Mouse (Mus musculus): ENCODE data around the gene Chchd1.

Chchd1 gene

DNA sequence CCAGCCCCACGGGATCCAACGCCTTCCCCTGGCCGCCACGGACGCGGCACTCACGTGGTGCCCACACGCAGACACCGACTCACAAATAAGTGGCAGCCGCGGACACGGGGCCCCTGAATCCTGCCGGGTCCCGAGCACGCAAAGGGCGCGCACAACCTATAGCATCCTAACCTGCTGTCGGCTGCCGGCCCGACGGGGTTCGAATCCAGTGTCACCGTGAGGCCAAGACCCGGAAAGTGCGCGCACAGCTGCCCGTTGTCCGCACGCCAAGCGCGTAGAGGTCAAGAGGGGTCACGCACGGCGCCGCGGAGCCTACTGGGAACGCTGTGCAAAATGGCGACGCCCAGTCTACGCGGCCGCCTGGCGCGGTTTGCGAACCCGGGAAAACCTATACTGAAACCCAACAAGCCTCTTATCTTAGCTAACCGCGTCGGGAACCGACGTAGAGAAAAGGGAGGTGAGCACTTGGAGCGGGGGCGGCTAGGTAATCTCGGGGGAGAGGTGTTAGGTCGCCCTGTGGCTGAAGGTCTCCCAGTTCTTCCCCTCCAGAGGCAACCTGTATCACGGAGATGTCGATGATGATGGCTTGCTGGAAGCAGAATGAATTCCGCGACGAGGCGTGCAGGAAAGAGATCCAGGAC lies at the start of gene Chchd1:
Gene Chchd1, plus strand, starts transcription at position 266 of the 641 bp plus-strand sequence.
- Histone ChIP-seq H3K4me1 (replicated peaks; ENCODE audit: low read depth, low read length) (peaks cover 44% of the 10 kb centered on the region), H3K9me3 (ENCODE audit: low read length) (no peaks in the 10 kb centered on the region), H3K27me3 (ENCODE audit: insufficient read depth, low read length) (peaks cover 9% of the 10 kb centered on the region), H3K4me3 (replicated peaks; ENCODE audit: low read length) (peak within 1 kb of the TSS; percentile 94), H3K36me3 (ENCODE audit: insufficient read depth, low read length) (peaks cover 51% of the 10 kb centered on the region)
- TF ChIP-seq CTCF (conservative IDR thresholded peaks at IDR 0.05; ENCODE audit: low read length) = no peak
- TF ChIP-seq POU5F1 (IDR thresholded peaks at IDR 0.05; ENCODE audit: borderline replicate concordance, low read length) = no peak
- no peak for TF ChIP-seq NANOG (IDR thresholded peaks at IDR 0.05; ENCODE audit: borderline replicate concordance, low read length)

GRCm38 (mm10) chr14:20654690-20655421 lies 48.0 kb upstream of the Chchd1 start:
- Histone ChIP-seq H3K4me3 (replicated peaks; ENCODE audit: low read length) (no peak overlapping the region), H3K4me1 (replicated peaks; ENCODE audit: low read depth, low read length) (peaks cover 22% of the 10 kb centered on the region), H3K27me3 (ENCODE audit: insufficient read depth, low read length) (peaks cover 3% of the 10 kb centered on the region; the same call in 1 of the 2 replicates), H3K9me3 (ENCODE audit: low read length) (no peaks in the 10 kb centered on the region), H3K36me3 (ENCODE audit: insufficient read depth, low read length) (no peaks in the 10 kb centered on the region)
- TF ChIP-seq NANOG (IDR thresholded peaks at IDR 0.05; ENCODE audit: borderline replicate concordance, low read length) (no peak), POU5F1 (IDR thresholded peaks at IDR 0.05; ENCODE audit: borderline replicate concordance, low read length) (no peak), CTCF (conservative IDR thresholded peaks at IDR 0.05; ENCODE audit: low read length) (no peak)

- Histone ChIP-seq H3K27me3 (ENCODE audit: insufficient read depth, low read length) (peaks cover 3% of the 10 kb centered on the region; the same call in 1 of the 2 replicates), H3K4me1 (replicated peaks; ENCODE audit: low read depth, low read length) (peaks cover 31% of the 10 kb centered on the region), H3K4me3 (replicated peaks; ENCODE audit: low read length) (no peak overlapping the region), H3K36me3 (ENCODE audit: insufficient read depth, low read length) (no peaks in the 10 kb centered on the region), H3K9me3 (ENCODE audit: low read length) (no peaks in the 10 kb centered on the region)
- TF ChIP-seq CTCF (conservative IDR thresholded peaks at IDR 0.05; ENCODE audit: low read length) (no peak), NANOG (IDR thresholded peaks at IDR 0.05; ENCODE audit: borderline replicate concordance, low read length) (no peak), POU5F1 (IDR thresholded peaks at IDR 0.05; ENCODE audit: borderline replicate concordance, low read length) (no peak)
These were observed 47.1 kb upstream of the Chchd1 start for GRCm38 (mm10) chr14:20655731-20656130.

DNA sequence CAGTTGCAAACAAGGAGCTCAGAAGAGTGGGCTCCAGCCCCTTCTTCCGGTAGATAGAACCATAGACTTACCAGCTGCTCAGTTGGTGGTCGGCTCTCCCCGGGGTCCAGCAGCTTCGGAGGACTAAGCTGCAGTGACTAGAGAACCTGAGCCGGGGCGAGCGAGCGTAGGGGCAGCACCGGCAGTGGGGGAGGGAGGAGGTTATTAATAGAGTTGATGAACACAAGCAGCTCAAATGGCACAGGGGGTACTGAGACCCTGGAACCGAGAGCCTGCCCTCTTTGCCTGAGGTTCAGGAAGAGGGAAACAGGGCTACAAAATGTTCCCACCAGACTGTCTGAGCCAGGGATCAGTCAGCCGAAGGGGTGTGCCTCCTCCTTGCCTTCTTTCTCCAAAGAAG lies 46.4 kb upstream of the Chchd1 start, which contains the start of gene Myoz1:
Gene Myoz1, minus strand, starts transcription at position 180 of the 400 bp plus-strand sequence.
- peaks cover 27% of the 10 kb centered on the region for H3K4me1 ChIP-seq (replicated peaks; ENCODE audit: low read depth, low read length)
- no peaks in the 10 kb centered on the region for H3K9me3 ChIP-seq (ENCODE audit: low read length)
- TF ChIP-seq POU5F1 (IDR thresholded peaks at IDR 0.05; ENCODE audit: borderline replicate concordance, low read length) (no peak), CTCF (conservative IDR thresholded peaks at IDR 0.05; ENCODE audit: low read length) (no peak), NANOG (IDR thresholded peaks at IDR 0.05; ENCODE audit: borderline replicate concordance, low read length) (no peak)
- H3K4me3 ChIP-seq (replicated peaks; ENCODE audit: low read length) = no peak within 1 kb of the TSS
- H3K36me3 ChIP-seq (ENCODE audit: insufficient read depth, low read length) = no peaks in the 10 kb centered on the region
- peaks cover 3% of the 10 kb centered on the region; the same call in 1 of the 2 replicates for H3K27me3 ChIP-seq (ENCODE audit: insufficient read depth, low read length)

DNA sequence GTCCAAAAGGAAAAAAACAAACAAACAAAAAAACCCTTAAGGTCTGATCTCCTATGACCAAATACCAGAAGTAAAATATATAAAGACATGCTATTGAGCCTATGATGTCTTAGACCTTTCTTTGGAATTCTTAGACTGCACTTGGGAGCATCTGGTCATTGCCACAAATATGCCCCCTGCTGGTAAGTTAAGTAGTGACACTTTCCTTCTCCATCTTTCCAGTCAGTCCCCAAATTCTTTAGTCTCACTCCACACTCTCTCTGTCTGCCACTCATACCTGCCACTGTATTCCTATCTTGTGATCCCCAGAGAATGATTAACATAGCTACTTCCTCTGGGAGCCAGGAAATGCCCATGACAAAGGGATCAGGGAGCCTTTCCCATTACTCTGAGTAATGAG lies 44.5 kb upstream of the Chchd1 start:
- TF ChIP-seq NANOG (IDR thresholded peaks at IDR 0.05; ENCODE audit: borderline replicate concordance, low read length) = no peak
- TF ChIP-seq CTCF (conservative IDR thresholded peaks at IDR 0.05; ENCODE audit: low read length) = peak; percentile 58
- H3K4me1 ChIP-seq (replicated peaks; ENCODE audit: low read depth, low read length) = peaks cover 41% of the 10 kb centered on the region

DNA sequence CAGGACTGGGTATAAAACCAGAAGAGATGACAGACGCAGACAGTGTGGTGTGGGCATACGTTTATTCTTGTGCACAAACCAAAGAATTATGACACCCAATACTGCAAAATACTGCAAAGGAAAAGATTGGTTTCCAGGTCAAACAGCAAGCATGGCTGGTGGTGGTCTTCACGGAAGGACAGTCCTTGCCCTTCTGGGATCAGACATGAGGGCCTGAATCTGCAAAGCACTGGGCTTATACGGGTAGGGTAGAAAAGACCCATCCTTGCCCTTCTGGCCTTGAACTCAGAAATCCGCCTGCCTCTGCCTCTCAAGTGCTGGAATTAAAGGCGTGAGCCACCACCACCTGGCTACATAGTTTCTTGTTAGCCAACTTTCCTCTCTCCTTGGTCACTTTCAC lies 43.9 kb upstream of the Chchd1 start:
- Histone ChIP-seq H3K9me3 (ENCODE audit: low read length) (no peaks in the 10 kb centered on the region), H3K4me1 (replicated peaks; ENCODE audit: low read depth, low read length) (peaks cover 46% of the 10 kb centered on the region), H3K4me3 (replicated peaks; ENCODE audit: low read length) (no peak overlapping the region), H3K36me3 (ENCODE audit: insufficient read depth, low read length) (no peaks in the 10 kb centered on the region), H3K27me3 (ENCODE audit: insufficient read depth, low read length) (peaks cover 26% of the 10 kb centered on the region)
- TF ChIP-seq CTCF (conservative IDR thresholded peaks at IDR 0.05; ENCODE audit: low read length) = no peak
- TF ChIP-seq NANOG (IDR thresholded peaks at IDR 0.05; ENCODE audit: borderline replicate concordance, low read length) = no peak
- no peak for TF ChIP-seq POU5F1 (IDR thresholded peaks at IDR 0.05; ENCODE audit: borderline replicate concordance, low read length)

More for the DNA sequence above, 44.5 kb upstream of the Chchd1 start:
- Histone ChIP-seq H3K9me3 (ENCODE audit: low read length) (no peaks in the 10 kb centered on the region), H3K4me3 (replicated peaks; ENCODE audit: low read length) (no peak overlapping the region), H3K36me3 (ENCODE audit: insufficient read depth, low read length) (no peaks in the 10 kb centered on the region), H3K27me3 (ENCODE audit: insufficient read depth, low read length) (peaks cover 22% of the 10 kb centered on the region)

- H3K4me1 ChIP-seq (replicated peaks; ENCODE audit: low read depth, low read length) = peaks cover 54% of the 10 kb centered on the region
- TF ChIP-seq NANOG (IDR thresholded peaks at IDR 0.05; ENCODE audit: borderline replicate concordance, low read length) = no peak
- TF ChIP-seq POU5F1 (IDR thresholded peaks at IDR 0.05; ENCODE audit: borderline replicate concordance, low read length) = no peak
- TF ChIP-seq CTCF (conservative IDR thresholded peaks at IDR 0.05; ENCODE audit: low read length) = no peak
These were observed 43.1 kb upstream of the Chchd1 start for GRCm38 (mm10) chr14:20659687-20660086.

GRCm38 (mm10) chr14:20660827-20661660 lies 41.8 kb upstream of the Chchd1 start:
- peaks cover 61% of the 10 kb centered on the region for H3K4me1 ChIP-seq (replicated peaks; ENCODE audit: low read depth, low read length)

More at GRCm38 (mm10) chr14:20659687-20660086, 43.1 kb upstream of the Chchd1 start:
- Histone ChIP-seq H3K36me3 (ENCODE audit: insufficient read depth, low read length) (no peaks in the 10 kb centered on the region), H3K4me3 (replicated peaks; ENCODE audit: low read length) (peak overlapping the region; percentile 89; the same call in 1 of the 2 replicates), H3K27me3 (ENCODE audit: insufficient read depth, low read length) (peaks cover 33% of the 10 kb centered on the region), H3K9me3 (ENCODE audit: low read length) (no peaks in the 10 kb centered on the region)

More at GRCm38 (mm10) chr14:20660827-20661660, 41.8 kb upstream of the Chchd1 start:
- Histone ChIP-seq H3K4me3 (replicated peaks; ENCODE audit: low read length) (peak overlapping the region; percentile 89), H3K9me3 (ENCODE audit: low read length) (no peaks in the 10 kb centered on the region), H3K27me3 (ENCODE audit: insufficient read depth, low read length) (peaks cover 36% of the 10 kb centered on the region), H3K36me3 (ENCODE audit: insufficient read depth, low read length) (no peaks in the 10 kb centered on the region)
- TF ChIP-seq NANOG (IDR thresholded peaks at IDR 0.05; ENCODE audit: borderline replicate concordance, low read length) (no peak), CTCF (conservative IDR thresholded peaks at IDR 0.05; ENCODE audit: low read length) (peak; percentile 74)
